Mouse (Mus musculus) neural tube, embryonic 11.5 days (tissue): ENCODE measurements around the gene Slc41a3. TPM values are rescaled to one million over a fixed set of nuclear protein-coding genes. Genes with fewer than 3 reads are reported as not detected.

ENCODE experiments used
- ATAC-seq: fragments of 200-750 bp; cut with Nextera tagmentation; 2 replicates; pipeline ENCODE4 v1.8.0; 2017; ENCODE audit warnings: moderate number of reproducible peaks, mild to moderate bottlenecking, moderate TSS enrichment, moderate library complexity; ENCODE audit not compliant: insufficient read depth, low FRiP score, low TSS enrichment
- DNase-seq: peaks from one replicate; pipeline ENCODE4 v3.0.0-alpha.2; 2015; ENCODE audit warnings: low spot score
- H3K27ac ChIP-seq: fragments of 300-500 bp; sonication (generic); 2 replicates; pipeline ENCODE4 v1.5.1; 2014; ENCODE audit warnings: low read depth, mild to moderate bottlenecking, low read length
- H3K27me3 ChIP-seq: fragments of 300-500 bp; sonication (generic); 2 replicates; pipeline ENCODE4 v1.6.1; 2014; ENCODE audit warnings: mild to moderate bottlenecking, low read length, mixed read lengths; ENCODE audit not compliant: control insufficient read depth, insufficient read depth
- H3K36me3 ChIP-seq: fragments of 300-500 bp; sonication (generic); 2 replicates; pipeline ENCODE4 v1.6.1; 2014; ENCODE audit warnings: mild to moderate bottlenecking, low read length, moderate library complexity, mixed read lengths; ENCODE audit not compliant: control insufficient read depth, insufficient read depth
- H3K4me1 ChIP-seq: fragments of 300-500 bp; sonication (generic); 2 replicates; pipeline ENCODE4 v1.6.1; 2014; ENCODE audit warnings: low read length, mixed read lengths; ENCODE audit not compliant: control insufficient read depth, insufficient read depth
- H3K4me2 ChIP-seq: fragments of 300-500 bp; sonication (generic); 2 replicates; pipeline ENCODE4 v1.6.1; 2014; ENCODE audit warnings: low read depth, mild to moderate bottlenecking, moderate library complexity
- H3K4me3 ChIP-seq: fragments of 300-500 bp; sonication (generic); 2 replicates; pipeline ENCODE4 v1.5.1; 2014; ENCODE audit warnings: low read depth, low read length
- H3K9ac ChIP-seq: fragments of 300-500 bp; sonication (generic); 2 replicates; pipeline ENCODE4 v1.6.1; 2014; ENCODE audit warnings: mild to moderate bottlenecking, low read length
- H3K9me3 ChIP-seq: fragments of 300-500 bp; sonication (generic); 2 replicates; pipeline ENCODE4 v1.6.1; 2016; ENCODE audit warnings: low read length; ENCODE audit not compliant: control insufficient read depth
- WGBS: fragments of 180-500 bp; shearing (Covaris S2); extraction: QIAGEN DNeasy Blood & Tissue Kit; methylation state at CpG from one replicate; pipeline ENCODE4 v1.1.7; 2014; 5-methylcytosine and 5-hydroxymethylcytosine counted together
- microRNA-seq: library from miRNA; unstranded; fragments of <30 nt; microRNA quantifications from one replicate; pipeline ENCODE4, GENCODE M21; 2016
- polyA plus RNA-seq: library from polyadenylated mRNA; unstranded; fragments of >200 nt; fragmentation: Nextera tagmentation; extraction: Ambion mirVana; gene quantifications from 2 replicates; pipeline ENCODE4 v1.2.1, GENCODE M21; 2014

Slc41a3 gene
- polyA plus RNA-seq, 1 experiment from 2014 or later = 2.7 TPM

DNA sequence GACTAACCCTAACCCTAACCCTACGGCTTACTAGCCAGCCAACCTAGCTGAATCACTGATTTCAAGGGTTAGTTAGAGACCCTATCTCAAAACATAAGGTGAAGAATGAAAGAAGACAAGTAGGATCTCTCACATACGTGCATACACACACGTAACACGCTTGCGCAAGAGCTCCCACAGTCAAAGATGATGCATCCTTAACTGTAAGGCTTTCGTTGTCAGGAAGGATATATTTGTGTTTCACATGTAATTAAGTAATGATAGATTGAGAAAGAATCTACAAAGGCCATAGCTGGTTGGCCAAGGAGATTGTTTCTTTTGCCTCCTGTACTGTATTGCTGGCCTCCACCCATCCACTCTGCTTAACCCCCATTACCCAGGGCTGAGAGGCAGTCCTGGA is 83.5 kb downstream of the Slc41a3 start:
- Histone ChIP-seq H3K4me3 (no peak overlapping the region), H3K4me2 (no peak overlapping the region), H3K9ac (no peak overlapping the region), H3K9me3 (no peaks in the 10 kb centered on the region), H3K4me1 (no peaks in the 10 kb centered on the region), H3K36me3 (peaks cover 6% of the 10 kb centered on the region), H3K27ac (no peak overlapping the region), H3K27me3 (no peaks in the 10 kb centered on the region)
- no peak for DNase-seq
- no peak for ATAC-seq
- WGBS = 98% methylated on average over 6 of the region's 6 CpGs

DNA sequence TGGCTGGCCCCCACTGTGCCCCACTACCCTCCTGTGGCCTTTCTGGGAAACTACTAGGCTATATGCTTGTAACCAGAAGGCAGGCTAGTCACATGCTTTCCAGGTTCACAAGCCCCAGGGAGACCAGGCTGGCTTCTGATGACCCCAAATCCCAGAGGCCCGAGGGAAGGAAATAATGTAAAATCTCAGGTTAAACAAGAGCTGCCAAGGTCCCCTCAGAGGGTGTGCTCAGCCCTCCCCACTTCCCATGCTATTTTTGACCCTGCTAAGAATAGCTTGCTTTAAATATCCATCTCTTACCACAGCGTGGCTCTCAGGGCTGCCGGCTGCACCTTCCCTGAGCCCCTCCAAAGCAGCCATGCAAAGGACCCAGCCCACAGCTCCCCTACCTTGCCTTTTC is 84.2 kb downstream of the Slc41a3 start:
- Histone ChIP-seq H3K4me3 (no peak overlapping the region), H3K4me2 (no peak overlapping the region), H3K9me3 (no peaks in the 10 kb centered on the region), H3K27me3 (no peaks in the 10 kb centered on the region), H3K27ac (no peak overlapping the region), H3K9ac (no peak overlapping the region), H3K36me3 (peaks cover 6% of the 10 kb centered on the region), H3K4me1 (no peaks in the 10 kb centered on the region)
- DNase-seq (no peak), ATAC-seq (no peak)
- 82% methylated on average over 3 of the region's 3 CpGs for WGBS

DNA sequence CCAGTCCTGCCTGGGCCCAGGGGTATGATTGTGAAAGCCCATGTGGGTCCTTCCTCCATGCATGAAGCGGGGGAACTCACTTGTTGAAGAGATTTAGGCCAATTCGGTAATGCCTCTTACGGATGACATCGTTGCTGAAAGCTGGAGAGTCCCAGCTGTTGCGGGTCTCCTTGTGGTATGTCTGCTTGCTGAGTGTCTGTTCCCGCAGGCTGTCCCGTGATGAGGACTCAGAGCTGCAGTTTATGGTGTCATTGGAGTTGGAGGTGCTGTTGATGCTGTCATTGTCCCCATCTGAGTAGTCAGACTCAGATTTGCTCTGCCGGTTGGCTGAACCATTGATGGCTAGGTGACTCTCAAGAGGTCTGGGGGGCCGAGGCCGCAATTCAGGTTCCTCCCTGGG is 85.0 kb downstream of the Slc41a3 start:
- Histone ChIP-seq H3K9me3 (no peaks in the 10 kb centered on the region), H3K4me3 (no peak overlapping the region), H3K4me1 (no peaks in the 10 kb centered on the region), H3K27ac (no peak overlapping the region), H3K27me3 (no peaks in the 10 kb centered on the region), H3K9ac (no peak overlapping the region), H3K4me2 (no peak overlapping the region), H3K36me3 (peaks cover 8% of the 10 kb centered on the region)
- 89% methylated on average over 10 of the region's 10 CpGs for WGBS
- DNase-seq (no peak), ATAC-seq (no peak)

DNA sequence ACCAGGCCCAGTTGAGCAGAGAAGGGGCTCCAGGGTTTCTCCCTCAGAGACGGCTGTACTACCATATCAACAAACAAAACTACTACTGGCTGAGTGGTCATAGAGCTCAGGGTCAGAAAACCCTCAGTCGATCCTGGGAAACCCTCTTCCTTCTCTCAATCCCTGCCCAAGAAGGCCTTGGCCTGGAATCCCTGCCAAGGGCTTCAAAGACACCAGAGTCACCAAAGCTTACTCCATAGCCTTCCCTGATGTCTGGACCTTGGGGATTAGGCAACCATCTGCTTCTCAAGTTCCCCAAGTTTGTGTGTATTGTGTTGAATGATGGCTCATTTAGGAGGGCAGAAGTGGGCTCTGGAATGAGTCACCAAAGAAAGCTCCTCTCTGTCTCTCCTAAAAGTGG is 87.4 kb downstream of the Slc41a3 start:
- Histone ChIP-seq H3K9me3 (no peaks in the 10 kb centered on the region), H3K4me1 (no peaks in the 10 kb centered on the region), H3K27ac (no peak overlapping the region), H3K4me2 (no peak overlapping the region), H3K27me3 (no peaks in the 10 kb centered on the region), H3K9ac (no peak overlapping the region), H3K36me3 (peaks cover 8% of the 10 kb centered on the region), H3K4me3 (no peak overlapping the region)
- WGBS = 95% methylated on average over 2 of the region's 2 CpGs
- DNase-seq (no peak), ATAC-seq (no peak)

GRCm38 (mm10) chr6:90692404-90692803 is 87.9 kb downstream of the Slc41a3 start:
- Histone ChIP-seq H3K4me3 (no peak overlapping the region), H3K4me1 (no peaks in the 10 kb centered on the region), H3K9ac (no peak overlapping the region), H3K27me3 (no peaks in the 10 kb centered on the region), H3K9me3 (no peaks in the 10 kb centered on the region), H3K36me3 (peaks cover 8% of the 10 kb centered on the region), H3K4me2 (no peak overlapping the region), H3K27ac (no peak overlapping the region)
- 86% methylated on average over 2 of the region's 2 CpGs for WGBS
- ATAC-seq (no peak), DNase-seq (no peak)

DNA sequence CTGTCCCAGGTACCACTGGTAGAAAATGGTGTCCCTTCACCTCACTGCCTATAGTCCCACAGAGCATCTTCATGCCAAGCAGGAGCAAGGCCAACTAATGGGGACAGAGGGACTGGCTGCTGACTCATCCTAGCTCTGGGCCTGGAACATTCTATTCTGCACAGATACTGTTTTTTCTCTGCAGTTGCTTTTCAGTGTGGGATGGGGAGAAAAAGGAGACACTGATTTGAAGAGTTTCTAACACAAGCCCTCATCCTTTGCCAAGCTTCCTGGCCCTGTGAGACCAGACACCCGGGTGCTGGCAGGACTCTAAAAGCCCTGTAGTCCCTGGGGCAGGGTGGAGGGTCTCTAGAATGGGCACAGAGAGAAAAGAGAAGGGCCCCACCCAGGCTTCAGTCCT is 91.2 kb downstream of the Slc41a3 start:
- Histone ChIP-seq H3K9me3 (no peaks in the 10 kb centered on the region), H3K27ac (no peak overlapping the region), H3K27me3 (no peaks in the 10 kb centered on the region), H3K4me2 (no peak overlapping the region), H3K4me3 (no peak overlapping the region), H3K36me3 (peaks cover 3% of the 10 kb centered on the region; the same call in 1 of the 2 replicates), H3K4me1 (peaks cover 10% of the 10 kb centered on the region), H3K9ac (no peak overlapping the region)
- WGBS = 93% methylated on average over 1 of the region's 1 CpGs
- no peak for ATAC-seq
- no peak for DNase-seq

Small RNA genes lying within 50 kb of the gene (microRNA-seq; reads per million reads assigned to microRNA genes)
- not detected for gene Gm24816

Other genes starting within 250 kb of the Slc41a3 start
- gene Zxdc, start 235.2 kb upstream of the Slc41a3 start, polyA plus RNA-seq = 11.5 and 15.1 TPM in 2 replicates
- gene Cfap100, start 175.9 kb upstream of the Slc41a3 start, polyA plus RNA-seq = 0.96 and 1.2 TPM in 2 replicates
- 3.1 and 3.2 TPM in 2 replicates for gene Klf15, start 142.1 kb upstream of the Slc41a3 start, polyA plus RNA-seq
- 0.97 and 2.7 TPM in 2 replicates for gene Aldh1l1, start 118.3 kb upstream of the Slc41a3 start, polyA plus RNA-seq